In genomic region chr10:13965316-13965973, GRCm38 (mm10) we compare ENCODE assay signal across 8 mouse cellular contexts. TPM values are rescaled to one million over a fixed set of nuclear protein-coding genes. Genes with fewer than 3 reads are reported as not detected.
A peak's percentile ranks its signal among the peaks of the same experiment; 100 is the strongest.
DNase-seq lines count a peak whose midpoint lies in the region; ATAC-seq and TF ChIP-seq lines count a peak whose summit lies in the region.

No protein-coding gene starts in this region.

- no peaks in the 10 kb centered on the region for H3K36me3 ChIP-seq in ES-E14 (ENCODE audit: control insufficient read depth, insufficient read depth, low read length, poor library complexity, severe bottlenecking)
- H3K36me3 ChIP-seq in hindbrain, embryonic 12.5 days, result no peaks in the 10 kb centered on the region
- no peaks in the 10 kb centered on the region for H3K36me3 ChIP-seq in lung, postnatal 0 days (ENCODE audit: insufficient read depth, low read length)

- H3K9me3 ChIP-seq in ES-E14 (ENCODE audit: control insufficient read depth, insufficient read depth, low read depth, low read length), result no peaks in the 10 kb centered on the region
- no peaks in the 10 kb centered on the region for H3K9me3 ChIP-seq in hindbrain, embryonic 12.5 days (replicated peaks)
- no peaks in the 10 kb centered on the region for H3K9me3 ChIP-seq in lung, postnatal 0 days (ENCODE audit: low read length)

- H3K4me1 ChIP-seq in ES-E14 (ENCODE audit: control insufficient read depth in 2 of 2, insufficient read depth in 2 of 2, low read length in 2 of 2, poor library complexity in 1 of 2), result no peaks in the 10 kb centered on the region
- H3K4me1 ChIP-seq in hindbrain, embryonic 12.5 days, result no peaks in the 10 kb centered on the region
- no peaks in the 10 kb centered on the region for H3K4me1 ChIP-seq in lung, postnatal 0 days (ENCODE audit: insufficient read depth, low read depth, low read length)

- WGBS in hindbrain, embryonic 12.5 days, result under 1% methylated on average over 45 of the region's 54 CpGs
- 1% methylated on average over 43 of the region's 54 CpGs for WGBS in lung, postnatal 0 days

- H3K4me3 ChIP-seq in ES-E14 (ENCODE audit: insufficient read depth in 1 of 2, low read depth in 1 of 2, low read length in 2 of 2, poor library complexity in 1 of 2, severe bottlenecking in 1 of 2), result peak overlapping the region; percentile 72 to 77
- peak overlapping the region; percentile 70 for H3K4me3 ChIP-seq in hindbrain, embryonic 12.5 days
- H3K4me3 ChIP-seq in lung, postnatal 0 days (ENCODE audit: low read depth, low read length), result peak overlapping the region; percentile 95

- in situ Hi-C loops in ES-E14 (cut with MboI; ENCODE audit: low sequenced_read_pairs in 2 of 2, unreplicated experiment in 2 of 2), result no loop called here

- DNase-seq in ES-E14 (ENCODE audit: low read depth, low spot score), result peak; percentile 81
- DNase-seq in cerebellum, adult 9-10 months, result peak; percentile 92
- peak; percentile 76 to 82 for DNase-seq in frontal cortex, postnatal 14 days (ENCODE audit: low spot score in 2 of 2)
- DNase-seq in layer of hippocampus, postnatal 14 days (ENCODE audit: low spot score in 2 of 2), result peak; percentile 88 to 89
- DNase-seq in lung, postnatal 0 days (ENCODE audit: low spot score), result peak; percentile 98
- peak; percentile 86 for DNase-seq in ovary, adult 18-20 months (ENCODE audit: low spot score)
- DNase-seq in thymus, adult 18-20 months, result peak; percentile 81 to 83

- peak overlapping the region; percentile 50 for H3K9ac ChIP-seq in ES-E14 (ENCODE audit: insufficient read depth, low read depth, low read length, poor library complexity, severe bottlenecking)
- H3K9ac ChIP-seq in hindbrain, embryonic 12.5 days, result peak overlapping the region; percentile 79
- H3K9ac ChIP-seq in lung, postnatal 0 days (replicated peaks; ENCODE audit: low read depth), result peak overlapping the region; percentile 92

- peak; percentile 78 for ATAC-seq in hindbrain, embryonic 12.5 days (ENCODE audit: low FRiP score)
- peak; percentile 81 for ATAC-seq in lung, postnatal 0 days

- 0 out of 2 replicates have a peak, but pooled peaks have one; percentile 2 for TF ChIP-seq CTCF in lung, postnatal 0 days (IDR thresholded peaks at IDR 0.05)

- no peak overlapping the region for H3K27ac ChIP-seq in ES-E14 (ENCODE audit: insufficient read depth, low read depth, low read length, poor library complexity, severe bottlenecking)
- H3K27ac ChIP-seq in hindbrain, embryonic 12.5 days, result peak overlapping the region; percentile 99
- peak overlapping the region; percentile 99 for H3K27ac ChIP-seq in lung, postnatal 0 days (ENCODE audit: low read length)

- no peak for TF ChIP-seq EP300 in lung, postnatal 0 days (IDR thresholded peaks at IDR 0.05)

- peak overlapping the region; percentile 95 for H3K4me2 ChIP-seq in hindbrain, embryonic 12.5 days (replicated peaks)
- H3K4me2 ChIP-seq in lung, postnatal 0 days (replicated peaks; ENCODE audit: low read depth, low read length), result peak overlapping the region; percentile 95

- H3K27me3 ChIP-seq in hindbrain, embryonic 12.5 days, result 0 out of 2 replicates have a peak, but pooled peaks cover 4% of the 10 kb centered on the region
- H3K27me3 ChIP-seq in lung, postnatal 0 days (replicated peaks; ENCODE audit: insufficient read depth, low read length), result no peaks in the 10 kb centered on the region

TF ChIP-seq in ES-E14, 5 proteins besides CTCF, POLR2A, EP300 and RAD21:
- TF ChIP-seq CHD2 (IDR thresholded peaks at IDR 0.05; ENCODE audit: low read depth, low read length) (no peak), HCFC1 (IDR thresholded peaks at IDR 0.05; ENCODE audit: borderline replicate concordance, insufficient read depth, low read length) (no peak), ZNF384 (IDR thresholded peaks at IDR 0.05; ENCODE audit: low read depth, low read length) (no peak), ZC3H11A (IDR thresholded peaks at IDR 0.05; ENCODE audit: borderline replicate concordance, low read depth, low read length) (no peak), MAFK (IDR thresholded peaks at IDR 0.05; ENCODE audit: insufficient read depth, low read depth, low read length) (no peak)

RNA-seq across cellular contexts. Expression of gene Hivep2, which starts 0.4 kb away (rescaled TPM):
- total RNA-seq in ES-E14 (2012; rRNA removed), result 1.2 and 2.3 TPM in 2 replicates
- polyA plus RNA-seq in hindbrain, embryonic 12.5 days (2016; fragmentation: Nextera tagmentation; extraction: Ambion mirVana), result 6.5 and 8.3 TPM in 2 replicates
- total RNA-seq in layer of hippocampus, postnatal 14 days (2021), result 100 to 1,000 TPM; 216 to 243 TPM
- polyA plus RNA-seq in lung, postnatal 0 days (2015; fragmentation: Nextera tagmentation; extraction: Ambion mirVana), result 4.5 and 6.2 TPM in 2 replicates

Comparison
In these comparisons a context has a peak if more than half of its experiments do, and no peak if none do; other contexts are left out.
1. RNA of gene Hivep2, which starts 0.4 kb away (total RNA-seq): 216 to 243 TPM in layer of hippocampus, postnatal 14 days; 1.2 to 2.3 TPM in ES-E14; every median in the first group is over 10 times any median in the second.
2. Peak in every context shown above with its lines, with median percentiles within 50 percentile points of each other: DNase-seq, H3K4me3 ChIP-seq and H3K9ac ChIP-seq.